ENCODE assay signal across 7 mouse cellular contexts in genomic region chr16:90261791-90262190, GRCm38 (mm10).
"Had no signal": no experiment of that assay in that cellular context is flagged by ENCODE, and none has a peak within 500 bp of the region (broad histone marks: within the 10 kb centered on the region; RNA-seq: fewer than 3 reads in every experiment).

No protein-coding gene starts in this region.

- DNase-seq: kidney, postnatal 25 days; layer of hippocampus, adult 9-11 months; lung, adult 18-20 months; lung, postnatal 36 days; right cerebral cortex, postnatal 14 days; thymus, postnatal 4 days had no signal

- ATAC-seq: midbrain, embryonic 15.5 days had no signal
